Mouse (Mus musculus) right cerebral cortex, adult 18-20 months (tissue): ENCODE results near the gene Cisd3.
"Not testable (repeated sequence)": the region's sequence is repeated elsewhere in the genome, so short reads cannot be mapped to it uniquely, and the experiment has no call there.

Source experiments
- DNase-seq: peaks from one replicate; pipeline ENCODE4 v3.0.0; 2022; ENCODE audit warnings: mixed read lengths

Gene Cisd3

DNA sequence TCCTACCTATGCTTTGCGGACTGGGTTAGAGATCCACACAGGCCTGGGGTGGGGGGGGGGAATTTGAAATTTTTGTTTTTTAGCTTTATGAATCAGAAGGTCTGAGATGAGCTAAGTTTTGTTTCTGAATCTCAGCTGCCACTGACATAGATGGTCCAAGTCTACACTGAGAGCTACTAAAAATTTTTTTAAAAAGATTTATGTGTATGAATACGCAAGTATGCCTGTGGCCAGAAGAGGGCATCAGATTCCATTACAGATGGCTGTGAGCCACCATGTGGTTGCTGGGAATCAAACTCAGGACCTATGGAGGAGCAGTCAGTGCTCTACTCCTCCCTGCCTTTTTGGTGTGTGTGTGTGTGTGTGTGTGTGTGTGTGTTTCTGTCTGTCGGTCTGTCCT lies 28.7 kb downstream of the Cisd3 start:
- DNase-seq, result no peak

GRCm38 (mm10) chr11:97714784-97715760 lies 29.4 kb downstream of the Cisd3 start:
- DNase-seq, result no peak

GRCm38 (mm10) chr11:97716021-97716420 lies 30.4 kb downstream of the Cisd3 start:
- DNase-seq, result no peak

DNA sequence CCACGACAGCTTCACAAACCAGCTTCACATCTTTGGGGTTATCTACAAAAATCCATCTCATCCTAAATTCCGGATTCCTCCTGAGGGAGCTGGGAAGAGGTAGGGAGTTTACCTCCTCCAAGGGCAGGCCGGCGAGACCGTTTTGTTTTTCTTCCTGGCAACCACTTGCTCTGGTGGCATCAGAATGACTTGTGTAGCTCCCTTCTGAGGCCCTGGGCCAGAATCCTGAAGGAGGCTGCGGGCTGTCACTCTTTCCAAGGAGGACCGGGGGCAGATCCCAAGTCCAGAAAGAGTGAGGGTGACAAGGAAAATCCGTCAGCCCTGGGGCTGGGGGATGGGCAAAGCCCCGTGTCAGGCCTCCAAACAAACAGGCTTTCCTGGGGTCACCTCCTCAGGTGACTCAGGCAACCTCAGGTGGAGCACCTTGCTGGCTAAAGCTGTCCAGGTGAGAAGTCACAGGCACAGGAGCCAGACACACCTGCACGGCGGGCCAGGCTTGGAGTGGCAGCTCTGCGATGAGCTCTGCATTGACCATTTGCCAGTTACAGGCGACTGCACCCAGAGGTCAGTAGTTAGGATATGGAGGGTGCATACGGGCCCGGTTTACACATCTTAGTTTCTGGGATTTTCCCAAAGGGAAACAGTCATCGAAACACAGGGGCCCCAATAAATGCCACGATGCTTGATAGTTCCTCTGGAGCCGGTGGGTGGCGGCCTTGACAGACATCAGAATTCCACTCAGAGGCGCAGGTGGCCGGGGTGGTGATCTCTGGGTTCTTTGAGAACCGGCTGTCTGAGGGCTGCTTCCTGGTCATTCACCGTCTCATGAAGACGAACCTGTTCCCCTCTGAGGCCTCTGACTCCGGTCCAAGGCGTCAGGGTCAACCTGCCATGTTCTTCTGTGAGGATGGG lies 32.0 kb downstream of the Cisd3 start:
- no peak for DNase-seq

DNA sequence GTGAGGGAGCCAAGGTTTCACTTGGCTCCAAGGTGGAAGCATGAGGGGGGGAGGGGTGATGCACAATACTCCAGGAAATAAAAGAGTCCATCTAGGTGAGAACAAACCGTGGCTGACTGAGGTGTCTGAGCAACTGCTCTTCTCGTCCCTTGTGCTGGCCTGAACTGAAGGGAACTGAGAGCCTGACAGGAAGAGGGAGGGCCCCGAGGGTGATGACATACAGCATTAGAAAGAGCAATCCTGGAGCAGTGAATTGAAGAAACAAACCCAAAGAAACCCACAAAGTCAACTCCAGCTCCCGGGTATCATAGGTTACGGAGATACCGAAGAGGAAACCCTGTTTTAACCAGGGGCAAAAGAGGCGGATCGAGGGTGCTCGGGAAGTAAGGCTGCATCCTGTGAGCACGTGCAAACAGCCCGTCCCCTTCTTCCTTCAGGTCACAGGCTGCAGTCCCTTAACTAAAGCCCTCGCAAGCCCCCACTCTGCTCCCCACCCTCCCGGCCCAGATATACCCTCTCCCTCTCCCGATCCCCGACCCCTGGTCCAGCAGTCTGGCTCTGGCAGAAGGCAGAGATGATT lies 32.7 kb downstream of the Cisd3 start:
- DNase-seq, result no peak

GRCm38 (mm10) chr11:97719041-97719440 lies 33.4 kb downstream of the Cisd3 start:
- DNase-seq, result no peak

DNA sequence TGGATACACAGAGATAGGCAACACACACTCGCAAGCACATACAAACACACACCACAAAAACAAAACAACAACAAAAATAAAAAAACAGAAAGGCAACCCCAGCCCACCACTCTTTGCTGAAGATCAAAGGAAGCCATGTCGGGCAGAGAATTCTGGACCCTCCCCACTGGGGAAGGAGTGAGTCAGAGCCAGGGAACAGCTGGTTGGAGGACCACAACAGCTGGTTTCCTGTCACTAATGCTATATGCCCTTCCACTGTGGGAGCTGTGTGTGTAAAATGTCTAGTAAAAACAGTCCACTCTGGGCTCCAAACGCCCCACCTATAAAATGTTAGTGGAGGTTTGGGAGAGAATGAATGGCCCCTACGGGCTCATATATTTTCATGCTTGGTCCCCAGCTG lies 35.7 kb downstream of the Cisd3 start:
- no peak for DNase-seq

GRCm38 (mm10) chr11:97723709-97724108 lies 38.1 kb downstream of the Cisd3 start:
- DNase-seq, result no peak

GRCm38 (mm10) chr11:97728311-97728710 lies 42.7 kb downstream of the Cisd3 start:
- DNase-seq, result no peak

GRCm38 (mm10) chr11:97728730-97729129 lies 43.1 kb downstream of the Cisd3 start:
- no peak for DNase-seq

GRCm38 (mm10) chr11:97733689-97734088 lies 48.1 kb downstream of the Cisd3 start:
- DNase-seq, result no peak

GRCm38 (mm10) chr11:97734810-97735209 lies 49.2 kb downstream of the Cisd3 start:
- DNase-seq, result not testable (repeated sequence)

GRCm38 (mm10) chr11:97736645-97737044 lies 51.0 kb downstream of the Cisd3 start:
- DNase-seq, result no peak

DNA sequence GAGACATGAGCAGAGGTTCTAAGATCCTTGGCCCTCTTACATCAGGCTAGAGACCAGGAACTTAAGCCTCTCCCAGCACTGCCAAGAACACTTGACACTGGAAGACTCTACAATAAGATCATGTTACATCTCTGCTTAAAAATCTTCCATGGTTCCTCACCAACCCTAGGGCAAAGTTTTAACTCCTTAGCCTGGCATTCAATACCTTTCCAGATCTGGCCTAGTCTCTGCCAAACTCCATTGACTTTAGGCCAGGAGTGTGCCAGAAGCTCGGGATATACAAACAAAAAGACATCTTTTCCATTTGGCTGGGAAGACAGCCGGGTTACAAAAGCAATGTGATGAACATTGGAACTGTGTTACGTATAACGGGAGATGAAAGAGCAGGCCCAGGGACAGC lies 52.0 kb downstream of the Cisd3 start:
- no peak for DNase-seq
